In genomic region chr13:51423647-51424046, GRCm38 (mm10) we compare ENCODE assay signal across 15 mouse cellular contexts.
"Had no signal": no experiment of that assay in that cellular context is flagged by ENCODE, and none has a peak within 500 bp of the region (broad histone marks: within the 10 kb centered on the region; RNA-seq: fewer than 3 reads in every experiment).

No protein-coding gene starts in this region.

- H3K4me3 ChIP-seq: limb, embryonic 12.5 days; liver, embryonic 13.5 days; lung, embryonic 15.5 days; midbrain, embryonic 10.5 days had no signal

- ATAC-seq: intestine, postnatal 0 days; liver, postnatal 0 days; midbrain, embryonic 16.5 days had no signal

- H3K27ac ChIP-seq: limb, embryonic 12.5 days; liver, embryonic 13.5 days; lung, embryonic 15.5 days; midbrain, embryonic 10.5 days had no signal

- H3K27me3 ChIP-seq: limb, embryonic 12.5 days; liver, embryonic 13.5 days; lung, embryonic 15.5 days had no signal

- DNase-seq: kidney, adult 8-10 months; kidney, postnatal 36 days; layer of hippocampus, adult 9-11 months; layer of hippocampus, postnatal 36 days; liver; liver, embryonic 13.5 days; liver, postnatal 0 days; lung, postnatal 36 days; thymus, adult 2 months; thymus, postnatal 25 days had no signal

- H3K9ac ChIP-seq: limb, embryonic 12.5 days; liver, embryonic 13.5 days; liver, postnatal 0 days; lung, embryonic 15.5 days had no signal

- H3K4me1 ChIP-seq: liver, embryonic 13.5 days; lung, embryonic 15.5 days had no signal

- H3K9me3 ChIP-seq: limb, embryonic 12.5 days; liver, embryonic 13.5 days; lung, embryonic 15.5 days; midbrain, embryonic 10.5 days had no signal

- H3K36me3 ChIP-seq: liver, embryonic 13.5 days had no signal

- H3K4me2 ChIP-seq: limb, embryonic 12.5 days; liver, embryonic 13.5 days; lung, embryonic 15.5 days had no signal
